Comparison of ENCODE assay signal across 27 mouse cellular contexts in the genomic region with DNA sequence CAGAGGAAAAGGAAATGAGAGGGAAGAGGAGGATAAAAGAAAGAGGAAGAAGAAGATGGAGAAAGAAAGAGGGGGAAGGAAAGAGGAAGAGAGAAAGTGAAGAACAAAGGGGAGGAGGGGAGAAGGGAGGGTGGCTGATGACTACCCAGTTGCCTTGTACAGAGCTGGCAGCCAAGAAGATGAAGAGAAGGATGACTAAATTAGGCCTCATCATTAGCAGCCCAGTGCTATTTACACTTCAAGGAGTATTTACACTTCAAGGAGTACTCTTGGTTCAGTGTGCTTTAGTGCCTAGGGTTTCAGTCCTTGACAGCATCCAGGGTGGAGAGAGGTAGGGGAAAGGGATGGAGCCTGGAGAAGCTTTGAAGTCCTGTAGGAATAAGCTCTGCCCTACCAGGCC. TPM values are rescaled to one million over a fixed set of nuclear protein-coding genes. Genes with fewer than 3 reads are reported as not detected.
DNase-seq lines count a peak whose midpoint lies in the region; ATAC-seq and TF ChIP-seq lines count a peak whose summit lies in the region.
"Had no signal": no experiment of that assay in that cellular context is flagged by ENCODE, and none has a peak within 500 bp of the region (broad histone marks: within the 10 kb centered on the region; RNA-seq: fewer than 3 reads in every experiment).

No protein-coding gene starts in this region.

- H3K36me3 ChIP-seq in midbrain, embryonic 13.5 days = no peaks in the 10 kb centered on the region
- no peaks in the 10 kb centered on the region for H3K36me3 ChIP-seq in midbrain, embryonic 14.5 days (ENCODE audit: control insufficient read depth, insufficient read depth, low read length)
- H3K36me3 ChIP-seq in midbrain, embryonic 16.5 days (ENCODE audit: control insufficient read depth, insufficient read depth, low read length) = no peaks in the 10 kb centered on the region
- H3K36me3 ChIP-seq in midbrain, postnatal 0 days (ENCODE audit: insufficient read depth, low read length) = no peaks in the 10 kb centered on the region
- H3K36me3 ChIP-seq: embryonic facial prominence, embryonic 13.5 days; embryonic facial prominence, embryonic 15.5 days; forebrain, embryonic 10.5 days had no signal

- no peak overlapping the region for H3K4me3 ChIP-seq in midbrain, embryonic 13.5 days (replicated peaks)
- no peak overlapping the region for H3K4me3 ChIP-seq in midbrain, embryonic 14.5 days (replicated peaks; ENCODE audit: low read depth, low read length)
- no peak overlapping the region for H3K4me3 ChIP-seq in midbrain, embryonic 16.5 days (ENCODE audit: low read depth, low read length)
- H3K4me3 ChIP-seq in midbrain, postnatal 0 days (ENCODE audit: low read depth, low read length) = no peak overlapping the region
- H3K4me3 ChIP-seq: embryonic facial prominence, embryonic 13.5 days; embryonic facial prominence, embryonic 15.5 days; erythroblast, embryonic 14.5 days; forebrain, embryonic 10.5 days had no signal

- H3K27ac ChIP-seq in midbrain, embryonic 13.5 days = no peak overlapping the region
- H3K27ac ChIP-seq in midbrain, embryonic 14.5 days (replicated peaks; ENCODE audit: low read depth, low read length) = no peak overlapping the region
- no peak overlapping the region for H3K27ac ChIP-seq in midbrain, embryonic 16.5 days (ENCODE audit: low read length)
- no peak overlapping the region for H3K27ac ChIP-seq in midbrain, postnatal 0 days (ENCODE audit: low read depth, low read length)
- H3K27ac ChIP-seq: embryonic facial prominence, embryonic 13.5 days; embryonic facial prominence, embryonic 15.5 days; forebrain, embryonic 10.5 days had no signal

- no peak for DNase-seq in midbrain, embryonic 14.5 days
- DNase-seq in midbrain, postnatal 0 days (ENCODE audit: low spot score) = no peak
- DNase-seq in brain, embryonic 14.5 days (ENCODE audit: low read depth) = peak; percentile 30
- no peak for DNase-seq in thymus, postnatal 36 days
- DNase-seq in liver = no peak
- DNase-seq: adrenal gland, adult 2 months; adrenal gland, postnatal 10 days; adrenal gland, postnatal 25 days; cerebellum, adult 11 months; cerebellum, adult 18-20 months; cerebellum, adult 8-10 months; cerebellum, adult 9-11 months; cerebellum, postnatal 14 days; cerebellum, postnatal 36 days; embryo, embryonic 11 days had no signal

- no peaks in the 10 kb centered on the region for H3K4me1 ChIP-seq in midbrain, embryonic 13.5 days (replicated peaks)
- H3K4me1 ChIP-seq in midbrain, embryonic 14.5 days (ENCODE audit: control insufficient read depth, insufficient read depth, low read length) = no peaks in the 10 kb centered on the region
- peaks cover 3% of the 10 kb centered on the region; the same call in 1 of the 2 replicates for H3K4me1 ChIP-seq in midbrain, embryonic 16.5 days (ENCODE audit: control insufficient read depth, insufficient read depth, low read length)
- H3K4me1 ChIP-seq in midbrain, postnatal 0 days (ENCODE audit: insufficient read depth, low read length) = no peaks in the 10 kb centered on the region; the same call in 1 of the 2 replicates

- ATAC-seq in midbrain, embryonic 13.5 days = peak; percentile 71
- ATAC-seq in midbrain, embryonic 14.5 days (ENCODE audit: low FRiP score, low TSS enrichment) = no peak
- peak; percentile 41; the same call in 1 of the 2 replicates for ATAC-seq in midbrain, embryonic 16.5 days
- ATAC-seq in midbrain, postnatal 0 days (ENCODE audit: low FRiP score) = no peak
- ATAC-seq: forebrain, embryonic 14.5 days; forebrain, embryonic 16.5 days had no signal

- no peak overlapping the region for H3K4me2 ChIP-seq in midbrain, embryonic 13.5 days (replicated peaks)
- H3K4me2 ChIP-seq in midbrain, embryonic 14.5 days (ENCODE audit: low read length) = no peak overlapping the region
- H3K4me2 ChIP-seq in midbrain, embryonic 16.5 days (ENCODE audit: low read length) = no peak overlapping the region
- H3K4me2 ChIP-seq in midbrain, postnatal 0 days (ENCODE audit: low read depth, low read length, poor library complexity, severe bottlenecking) = no peak overlapping the region
- H3K4me2 ChIP-seq: embryonic facial prominence, embryonic 13.5 days; embryonic facial prominence, embryonic 15.5 days had no signal

- no peak for TF ChIP-seq POLR2A in brain, embryonic 14.5 days (IDR thresholded peaks at IDR 0.05; ENCODE audit: borderline replicate concordance, extremely low read depth, insufficient read depth, insufficient read length, poor library complexity, severe bottlenecking)

- H3K27me3 ChIP-seq in midbrain, embryonic 13.5 days = no peaks in the 10 kb centered on the region
- H3K27me3 ChIP-seq in midbrain, embryonic 14.5 days (ENCODE audit: control insufficient read depth, insufficient read depth, low read length) = no peaks in the 10 kb centered on the region
- no peaks in the 10 kb centered on the region for H3K27me3 ChIP-seq in midbrain, embryonic 16.5 days (ENCODE audit: control insufficient read depth, insufficient read depth, low read depth, low read length)
- no peaks in the 10 kb centered on the region for H3K27me3 ChIP-seq in midbrain, postnatal 0 days (ENCODE audit: insufficient read depth, low read length)
- H3K27me3 ChIP-seq: embryonic facial prominence, embryonic 13.5 days; embryonic facial prominence, embryonic 15.5 days had no signal

- H3K9ac ChIP-seq in midbrain, embryonic 13.5 days (replicated peaks) = no peak overlapping the region
- H3K9ac ChIP-seq in midbrain, embryonic 14.5 days (replicated peaks; ENCODE audit: low read length) = no peak overlapping the region
- H3K9ac ChIP-seq in midbrain, embryonic 16.5 days (ENCODE audit: low read depth, low read length) = no peak overlapping the region
- H3K9ac ChIP-seq in midbrain, postnatal 0 days (replicated peaks; ENCODE audit: low read length, poor library complexity, severe bottlenecking) = no peak overlapping the region
- H3K9ac ChIP-seq: embryonic facial prominence, embryonic 13.5 days; embryonic facial prominence, embryonic 15.5 days had no signal

- no peak for TF ChIP-seq CTCF in midbrain, postnatal 0 days (IDR thresholded peaks at IDR 0.05)
- TF ChIP-seq CTCF in brain, embryonic 14.5 days (IDR thresholded peaks at IDR 0.05; ENCODE audit: borderline replicate concordance, extremely low read depth, insufficient read depth, insufficient read length) = no peak

- H3K9me3 ChIP-seq in midbrain, embryonic 13.5 days = no peaks in the 10 kb centered on the region
- no peaks in the 10 kb centered on the region for H3K9me3 ChIP-seq in midbrain, embryonic 14.5 days (ENCODE audit: control insufficient read depth, low read length)
- no peaks in the 10 kb centered on the region for H3K9me3 ChIP-seq in midbrain, embryonic 16.5 days (replicated peaks; ENCODE audit: control insufficient read depth, low read length, poor library complexity, severe bottlenecking)
- H3K9me3 ChIP-seq in midbrain, postnatal 0 days (ENCODE audit: low read length) = no peaks in the 10 kb centered on the region
- H3K9me3 ChIP-seq: embryonic facial prominence, embryonic 13.5 days; embryonic facial prominence, embryonic 15.5 days; forebrain, embryonic 10.5 days had no signal

RNA-seq across cellular contexts. Expression of a gene that starts 35.3 kb away (rescaled TPM):
- 6.2 and 6.4 TPM in 2 replicates for polyA plus RNA-seq in midbrain, embryonic 13.5 days (2015; fragmentation: Nextera tagmentation; extraction: Ambion mirVana)
- 9.9 and 12.8 TPM in 2 replicates for polyA plus RNA-seq in midbrain, embryonic 14.5 days (2014; fragmentation: Nextera tagmentation; extraction: Ambion mirVana)
- 9.3 and 9.4 TPM in 2 replicates for polyA plus RNA-seq in midbrain, embryonic 16.5 days (2015; fragmentation: Nextera tagmentation; extraction: Ambion mirVana)
- 2.6 and 3.5 TPM in 2 replicates for total RNA-seq in midbrain, postnatal 0 days (2014; rRNA removed)
- 16.4 and 17.1 TPM in 2 replicates for polyA plus RNA-seq in midbrain, postnatal 0 days (2015; fragmentation: Nextera tagmentation; extraction: Ambion mirVana)
- polyA plus RNA-seq in brain, embryonic 14.5 days (2012; rRNA removed) = 2.9 and 3.1 TPM in 2 replicates
- total RNA-seq: common myeloid progenitor, adult 5-6 weeks; ES-E14; MEL had no signal
- polyA plus RNA-seq: C2C12; embryonic facial prominence, embryonic 13.5 days; embryonic facial prominence, embryonic 15.5 days; erythroblast, embryonic 14.5 days had no signal

RNA-seq across cellular contexts. Expression of a gene that starts 41.8 kb away (rescaled TPM):
- polyA plus RNA-seq in midbrain, embryonic 13.5 days (2015; fragmentation: Nextera tagmentation; extraction: Ambion mirVana) = 87.4 and 89.5 TPM in 2 replicates
- polyA plus RNA-seq in midbrain, embryonic 14.5 days (2014; fragmentation: Nextera tagmentation; extraction: Ambion mirVana) = 59.4 and 69.7 TPM in 2 replicates
- polyA plus RNA-seq in midbrain, embryonic 16.5 days (2015; fragmentation: Nextera tagmentation; extraction: Ambion mirVana) = 56.8 and 61.3 TPM in 2 replicates
- total RNA-seq in midbrain, postnatal 0 days (2014; rRNA removed) = 29.9 and 31.6 TPM in 2 replicates
- polyA plus RNA-seq in midbrain, postnatal 0 days (2015; fragmentation: Nextera tagmentation; extraction: Ambion mirVana) = 31.0 and 33.0 TPM in 2 replicates
- polyA plus RNA-seq in brain, embryonic 14.5 days (2012; rRNA removed) = 34.2 and 36.0 TPM in 2 replicates

Comparison
In these comparisons a context has a peak if more than half of its experiments do, and no peak if none do; other contexts are left out.
1. ATAC-seq: peak in midbrain, embryonic 13.5 days (single experiment) and midbrain, embryonic 16.5 days (single experiment); none in midbrain, embryonic 14.5 days (single experiment) and midbrain, postnatal 0 days (single experiment).